Mouse (Mus musculus) kidney, embryonic 14.5 days (tissue): ENCODE measurements around the gene Olfr251. TPM values are rescaled to one million over a fixed set of nuclear protein-coding genes. Genes with fewer than 3 reads are reported as not detected.
"Not testable (repeated sequence)": the region's sequence is repeated elsewhere in the genome, so short reads cannot be mapped to it uniquely, and the experiment has no call there.

Experiments
- ATAC-seq: fragments of 200-750 bp; cut with Nextera tagmentation; 2 replicates; pipeline ENCODE4 v1.8.0; 2017; ENCODE audit warnings: moderate number of reproducible peaks, mild to moderate bottlenecking, moderate TSS enrichment, moderate library complexity; ENCODE audit not compliant: low FRiP score, low TSS enrichment
- H3K27ac ChIP-seq: fragments of 300-500 bp; sonication (generic); 2 replicates; pipeline ENCODE4 v1.5.1; 2014; ENCODE audit warnings: low read depth, mild to moderate bottlenecking, low read length, moderate library complexity, mixed read lengths
- H3K27me3 ChIP-seq: fragments of 300-500 bp; sonication (generic); 2 replicates; pipeline ENCODE4 v1.6.1; 2014; ENCODE audit warnings: mild to moderate bottlenecking, low read length; ENCODE audit not compliant: control insufficient read depth, insufficient read depth
- H3K36me3 ChIP-seq: fragments of 300-500 bp; sonication (generic); 2 replicates; pipeline ENCODE4 v1.6.1; 2014; ENCODE audit warnings: low read length, mixed read lengths; ENCODE audit not compliant: control insufficient read depth, insufficient read depth
- H3K4me1 ChIP-seq: fragments of 300-500 bp; sonication (generic); 2 replicates; pipeline ENCODE4 v1.6.1; 2014; ENCODE audit warnings: low read length, mixed read lengths; ENCODE audit not compliant: control insufficient read depth, insufficient read depth
- H3K4me2 ChIP-seq: fragments of 300-500 bp; sonication (generic); replicated peaks from 2 replicates; pipeline ENCODE4 v1.6.1; 2014; ENCODE audit warnings: low read depth, mild to moderate bottlenecking, low read length
- H3K4me3 ChIP-seq: fragments of 300-500 bp; sonication (generic); 2 replicates; pipeline ENCODE4 v1.5.1; 2014; ENCODE audit warnings: mild to moderate bottlenecking, low read length
- H3K9ac ChIP-seq: fragments of 300-500 bp; sonication (generic); 2 replicates; pipeline ENCODE4 v1.6.1; 2014; ENCODE audit warnings: low read depth, mild to moderate bottlenecking, low read length, moderate library complexity
- H3K9me3 ChIP-seq: fragments of 300-500 bp; sonication (generic); 2 replicates; pipeline ENCODE4 v1.6.1; 2016; ENCODE audit warnings: low read length; ENCODE audit not compliant: control insufficient read depth
- WGBS: fragments of 180-500 bp; shearing (Covaris S2); extraction: QIAGEN DNeasy Blood & Tissue Kit; methylation state at CpG from one replicate; pipeline ENCODE4 v1.1.7; 2014; 5-methylcytosine and 5-hydroxymethylcytosine counted together
- polyA plus RNA-seq: library from polyadenylated mRNA; unstranded; fragments of >200 nt; fragmentation: Nextera tagmentation; extraction: Ambion mirVana; gene quantifications from 2 replicates; pipeline ENCODE4 v1.2.1, GENCODE M21; 2014

Gene Olfr251
- not detected in 2 replicates for polyA plus RNA-seq

DNA sequence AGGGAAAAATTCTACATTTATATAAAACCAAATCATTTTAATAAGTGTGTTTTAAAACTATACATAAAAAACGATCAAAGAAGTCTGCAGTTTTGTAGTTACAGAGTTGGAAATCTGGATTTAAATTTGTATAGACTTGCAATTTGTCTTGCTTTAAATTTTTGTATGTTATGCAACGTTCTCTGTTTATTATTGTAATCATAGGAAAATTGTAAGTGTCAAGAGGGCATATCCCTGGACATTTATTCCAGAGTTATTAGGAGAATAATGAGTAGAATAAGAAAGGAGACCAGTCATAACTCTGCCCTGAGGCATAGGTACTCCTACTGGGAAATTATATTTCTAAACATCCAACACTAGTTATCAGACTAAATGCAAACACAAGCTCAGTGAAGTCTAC, at the start of gene Olfr251:
Gene Olfr251, plus strand, starts transcription at position 301 of the 400 bp plus-strand sequence.
- no peak within 1 kb of the TSS for H3K27ac ChIP-seq
- WGBS, result 70% methylated on average over 2 of the region's 2 CpGs
- H3K9me3 ChIP-seq, result no peaks in the 10 kb centered on the region
- H3K4me3 ChIP-seq, result no peak within 1 kb of the TSS
- ATAC-seq, result no peak
- no peaks in the 10 kb centered on the region for H3K36me3 ChIP-seq
- no peaks in the 10 kb centered on the region for H3K4me1 ChIP-seq
- H3K4me2 ChIP-seq, result no peak within 1 kb of the TSS
- H3K27me3 ChIP-seq, result no peaks in the 10 kb centered on the region
- no peak within 1 kb of the TSS for H3K9ac ChIP-seq

DNA sequence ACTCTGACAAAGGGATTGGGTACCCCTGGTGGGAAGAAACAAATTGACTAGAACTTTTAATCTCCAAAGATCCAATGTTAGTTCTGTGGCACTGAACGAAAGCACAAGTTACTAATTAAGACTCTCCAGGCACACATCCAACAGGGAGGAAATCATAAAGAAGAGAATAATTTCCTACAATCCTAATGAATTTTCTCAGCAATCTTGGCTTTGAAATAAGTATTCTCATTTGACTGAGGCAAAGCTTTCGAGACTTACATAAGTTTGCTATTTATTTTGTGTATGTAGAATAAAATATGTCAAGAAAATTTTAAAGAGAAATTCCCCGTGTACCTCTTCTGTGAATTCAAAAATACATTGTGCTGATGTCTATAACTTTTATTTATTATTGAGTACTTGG, 48.1 kb upstream of the Olfr251 start, which contains the start of gene Olfr25:
Gene Olfr25, plus strand, starts transcription at position 301 of the 400 bp plus-strand sequence.
- Histone ChIP-seq H3K4me1 (no peaks in the 10 kb centered on the region), H3K9ac (no peak within 1 kb of the TSS), H3K4me2 (no peak within 1 kb of the TSS), H3K27ac (no peak within 1 kb of the TSS), H3K4me3 (no peak within 1 kb of the TSS), H3K27me3 (no peaks in the 10 kb centered on the region), H3K36me3 (no peaks in the 10 kb centered on the region), H3K9me3 (no peaks in the 10 kb centered on the region)
- ATAC-seq, result no peak
- 81% methylated on average over 3 of the region's 3 CpGs for WGBS

DNA sequence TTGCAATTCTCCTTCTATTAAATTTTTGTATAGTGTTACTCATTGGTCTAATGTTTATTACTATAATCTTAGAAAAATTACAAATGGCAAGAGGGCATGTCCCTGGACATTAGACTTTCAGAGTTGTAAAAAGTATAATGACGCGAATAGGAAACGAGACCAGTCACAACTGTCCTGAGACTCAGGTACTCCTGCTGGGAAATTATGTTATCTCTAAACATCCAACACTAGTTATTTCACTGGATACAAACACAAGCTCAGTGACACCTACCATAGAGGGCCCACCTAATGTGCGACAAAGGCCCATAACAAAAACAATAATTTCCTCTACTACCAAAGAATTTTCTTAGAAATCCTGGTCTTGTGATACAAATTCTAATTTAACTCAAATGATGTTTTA, 28.8 kb upstream of the Olfr251 start, which contains the start of gene Olfr898:
Gene Olfr898, plus strand, starts transcription at position 301 of the 400 bp plus-strand sequence.
- H3K4me2 ChIP-seq, result no peak within 1 kb of the TSS
- H3K9ac ChIP-seq, result no peak within 1 kb of the TSS
- H3K27me3 ChIP-seq, result no peaks in the 10 kb centered on the region
- H3K27ac ChIP-seq, result no peak within 1 kb of the TSS
- no peaks in the 10 kb centered on the region for H3K4me1 ChIP-seq
- H3K4me3 ChIP-seq, result no peak within 1 kb of the TSS
- 91% methylated on average over 4 of the region's 4 CpGs for WGBS
- H3K9me3 ChIP-seq, result no peaks in the 10 kb centered on the region
- no peak for ATAC-seq
- H3K36me3 ChIP-seq, result no peaks in the 10 kb centered on the region

DNA sequence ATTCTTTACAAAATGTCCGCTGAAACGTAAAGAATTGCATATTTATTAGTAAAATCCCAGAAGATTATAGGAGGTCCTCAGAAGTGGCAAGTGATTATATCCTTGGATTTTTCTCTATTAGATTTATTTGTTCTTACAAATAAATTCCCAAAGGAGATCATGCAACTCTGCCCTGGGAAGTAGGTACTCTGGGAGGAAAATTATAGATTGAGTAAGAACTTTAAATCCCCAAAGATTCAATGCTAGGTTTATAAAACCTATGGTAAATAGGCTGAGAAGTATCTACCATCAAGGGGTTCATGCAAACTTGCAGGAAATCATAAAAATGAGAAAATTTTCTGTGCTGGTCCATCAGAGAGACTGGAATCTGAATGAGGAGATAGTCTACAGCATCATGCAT, 10.3 kb upstream of the Olfr251 start, which contains the start of gene Olfr250:
Gene Olfr250, plus strand, starts transcription at position 301 of the 400 bp plus-strand sequence.
- H3K4me1 ChIP-seq, result no peaks in the 10 kb centered on the region
- H3K4me2 ChIP-seq, result no peak within 1 kb of the TSS
- no peaks in the 10 kb centered on the region for H3K9me3 ChIP-seq
- H3K27ac ChIP-seq, result no peak within 1 kb of the TSS
- H3K36me3 ChIP-seq, result no peaks in the 10 kb centered on the region
- no peak for ATAC-seq
- no peak within 1 kb of the TSS for H3K4me3 ChIP-seq
- 91% methylated on average over 2 of the region's 2 CpGs for WGBS
- no peaks in the 10 kb centered on the region for H3K27me3 ChIP-seq
- no peak within 1 kb of the TSS for H3K9ac ChIP-seq

DNA sequence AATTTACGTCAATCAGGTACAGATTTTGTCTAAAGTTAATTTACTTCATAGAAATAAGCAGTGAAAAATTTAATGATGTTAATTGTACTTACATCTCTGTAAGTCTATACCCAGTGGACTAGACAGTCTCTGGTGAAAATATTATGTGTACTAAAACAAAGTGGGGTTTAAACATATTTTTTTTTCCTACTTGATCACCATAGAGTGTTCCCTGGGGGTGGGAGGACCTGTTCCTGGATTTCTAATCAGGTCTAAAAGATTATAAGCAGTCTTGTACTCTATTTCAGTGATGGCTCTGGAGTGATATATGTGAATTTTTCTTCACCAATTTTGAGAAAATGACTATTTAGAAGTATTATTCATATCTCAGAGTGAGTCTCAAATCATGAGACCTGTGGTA, 24.5 kb downstream of the Olfr251 start, which contains the start of gene Olfr147:
Gene Olfr147, plus strand, starts transcription at position 301 of the 400 bp plus-strand sequence.
- H3K4me2 ChIP-seq, result no peak within 1 kb of the TSS
- no peaks in the 10 kb centered on the region for H3K36me3 ChIP-seq
- 83% methylated on average over 1 of the region's 1 CpGs for WGBS
- no peaks in the 10 kb centered on the region for H3K9me3 ChIP-seq
- no peak within 1 kb of the TSS for H3K27ac ChIP-seq
- no peaks in the 10 kb centered on the region for H3K27me3 ChIP-seq
- no peak within 1 kb of the TSS for H3K4me3 ChIP-seq
- no peak for ATAC-seq
- H3K4me1 ChIP-seq, result no peaks in the 10 kb centered on the region
- H3K9ac ChIP-seq, result no peak within 1 kb of the TSS

DNA sequence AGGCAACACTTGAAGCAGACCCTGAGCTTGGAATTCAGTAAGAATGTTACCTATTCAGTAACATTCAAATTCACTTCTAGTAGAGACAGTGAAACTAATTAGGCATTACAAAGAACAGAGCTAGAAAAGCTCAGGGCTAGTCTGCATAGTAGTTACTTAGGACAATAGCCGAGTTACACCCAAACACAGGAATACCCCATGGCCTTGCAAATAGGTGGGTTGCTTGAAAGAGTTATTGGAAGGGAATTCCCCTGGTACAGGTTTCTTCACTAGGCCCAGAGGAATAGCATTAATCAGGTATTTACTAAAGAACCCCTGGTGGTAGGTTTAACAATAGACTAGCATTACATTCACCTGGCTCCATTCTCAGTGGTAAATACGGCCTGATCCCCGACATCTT, 30.6 kb downstream of the Olfr251 start:
- H3K4me2 ChIP-seq, H3K4me1 ChIP-seq, H3K9ac ChIP-seq, H3K27me3 ChIP-seq, ATAC-seq, H3K9me3 ChIP-seq, H3K4me3 ChIP-seq, H3K27ac ChIP-seq, H3K36me3 ChIP-seq: not testable (repeated sequence)
- WGBS, result 94% methylated on average over 3 of the region's 3 CpGs

DNA sequence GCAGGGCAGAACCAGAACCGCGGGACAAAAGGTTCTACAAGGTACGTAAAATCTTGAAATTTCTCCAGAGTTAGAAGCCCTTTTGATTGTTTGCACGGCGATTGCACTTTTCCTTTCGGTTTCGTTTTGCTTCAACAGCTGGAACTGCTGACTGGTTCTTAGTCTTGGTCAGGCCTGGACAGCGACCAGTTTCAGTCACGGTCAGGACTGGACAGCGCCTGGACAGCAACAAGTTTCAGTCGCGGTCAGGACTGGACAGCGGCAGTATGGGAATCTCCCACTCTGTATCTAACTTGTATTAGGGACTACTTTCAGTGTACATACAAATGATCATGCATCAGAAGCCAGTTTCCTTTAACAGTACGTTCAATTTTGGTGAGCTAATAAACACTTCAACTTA, 36.6 kb downstream of the Olfr251 start:
- H3K4me1 ChIP-seq, H3K27ac ChIP-seq, H3K4me2 ChIP-seq, H3K4me3 ChIP-seq, H3K9me3 ChIP-seq, H3K27me3 ChIP-seq, H3K9ac ChIP-seq, H3K36me3 ChIP-seq, ATAC-seq: not testable (repeated sequence)
- 90% methylated on average over 14 of the region's 14 CpGs for WGBS

DNA sequence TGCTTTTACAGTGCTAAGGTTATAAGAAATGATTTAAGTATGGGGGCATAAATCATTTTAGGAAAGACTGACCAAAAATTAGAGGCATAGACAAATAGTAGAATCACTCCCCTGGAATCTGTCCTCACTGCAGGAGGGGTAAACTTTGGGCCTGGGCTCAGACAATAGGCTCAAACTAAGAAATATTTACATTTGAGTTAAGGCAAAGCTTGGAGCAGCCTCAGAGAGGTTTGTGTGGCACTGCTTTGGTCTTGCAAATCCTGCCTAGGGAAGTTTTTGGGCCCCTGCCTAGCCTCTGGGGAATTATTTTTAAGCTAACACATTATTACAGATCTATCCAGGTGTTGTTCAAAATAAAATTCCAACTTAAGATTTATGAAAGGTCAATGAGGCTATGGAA, 46.9 kb downstream of the Olfr251 start:
- Histone ChIP-seq H3K27ac (no peak overlapping the region), H3K9ac (no peak overlapping the region), H3K27me3 (no peaks in the 10 kb centered on the region), H3K4me3 (no peak overlapping the region), H3K9me3 (peaks cover 3% of the 10 kb centered on the region; the same call in 1 of the 2 replicates), H3K4me1 (no peaks in the 10 kb centered on the region), H3K4me2 (no peak overlapping the region), H3K36me3 (no peaks in the 10 kb centered on the region)
- ATAC-seq, result no peak

DNA sequence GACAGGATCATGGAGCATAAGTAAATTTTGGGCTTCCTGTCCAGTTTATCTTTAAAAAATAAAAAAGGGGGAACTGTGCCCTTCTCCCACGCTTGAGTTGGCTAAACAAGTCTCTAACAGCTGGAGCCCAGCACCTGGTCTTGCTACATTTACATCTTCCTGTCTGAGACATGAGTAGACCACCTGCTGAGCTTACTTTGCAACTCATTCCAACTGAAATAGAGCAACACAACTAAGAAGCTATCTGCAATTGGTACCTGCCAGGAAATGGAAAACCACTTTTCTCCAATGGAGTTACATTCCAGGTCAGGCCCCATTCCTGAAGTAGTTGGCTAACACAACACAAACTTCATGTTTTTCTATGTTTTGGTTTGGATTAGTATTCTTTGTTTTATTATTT, 50.1 kb downstream of the Olfr251 start:
- Histone ChIP-seq H3K27ac (no peak overlapping the region), H3K4me3 (no peak overlapping the region), H3K27me3 (no peaks in the 10 kb centered on the region), H3K4me2 (no peak overlapping the region), H3K9ac (no peak overlapping the region), H3K9me3 (peaks cover 3% of the 10 kb centered on the region; the same call in 1 of the 2 replicates), H3K4me1 (no peaks in the 10 kb centered on the region), H3K36me3 (no peaks in the 10 kb centered on the region)
- WGBS, result 67% methylated on average over 1 of the region's 1 CpGs
- ATAC-seq, result no peak
